Mouse (Mus musculus) cortical plate, adult 2 months (tissue): ENCODE measurements at regions not wholly inside any gene's neighbourhood (a gene's known extent, or its start where the extent isn't known, plus 50 kb on each side); places are given as distances from the start of the nearest gene placed in this dataset.

ENCODE experiments used
- H3K27ac ChIP-seq: fragments of 200-500 bp; 2 replicates; pipeline ENCODE4 v1.5.1; 2012; ENCODE audit warnings: low read length, control low read depth, inconsistent platforms; ENCODE audit not compliant: insufficient read depth
- H3K4me1 ChIP-seq: fragments of 200-500 bp; 2 replicates; pipeline ENCODE4 v1.6.1; 2011; ENCODE audit warnings: low read length; ENCODE audit not compliant: control insufficient read depth, insufficient read depth
- H3K4me3 ChIP-seq: fragments of 200-500 bp; 2 replicates; pipeline ENCODE4 v1.5.1; 2011; ENCODE audit warnings: mild to moderate bottlenecking, low read length, control low read depth; ENCODE audit not compliant: insufficient read depth
- CTCF ChIP-seq: fragments of 200-500 bp; IDR thresholded peaks from 2 replicates; pipeline ENCODE4 v1.5.1; 2011; ENCODE audit warnings: mild to moderate bottlenecking, control low read depth, low read length; ENCODE audit not compliant: insufficient read depth; ENCODE audit errors: extremely low read depth
- POLR2A ChIP-seq: fragments of 200-500 bp; IDR thresholded peaks from 2 replicates; pipeline ENCODE4 v1.6.1; 2011; ENCODE audit warnings: mild to moderate bottlenecking, low read length, control low read depth; ENCODE audit not compliant: insufficient read depth; ENCODE audit errors: extremely low read depth

GRCm38 (mm10) chr6:140152418-140153176, 111.3 kb upstream of the Plcz1 start:
- Histone ChIP-seq H3K4me3 (no peak overlapping the region), H3K4me1 (no peaks in the 10 kb centered on the region; the same call in 1 of the 2 replicates), H3K27ac (no peak overlapping the region)
- TF ChIP-seq POLR2A (no peak), CTCF (no peak)

GRCm38 (mm10) chr6:140148628-140149245, 107.5 kb upstream of the Plcz1 start:
- Histone ChIP-seq H3K4me1 (no peaks in the 10 kb centered on the region), H3K27ac (no peak overlapping the region), H3K4me3 (no peak overlapping the region)
- TF ChIP-seq POLR2A (no peak), CTCF (no peak)

GRCm38 (mm10) chr6:140148138-140148537, 106.9 kb upstream of the Plcz1 start:
- Histone ChIP-seq H3K4me1 (no peaks in the 10 kb centered on the region), H3K27ac (no peak overlapping the region), H3K4me3 (no peak overlapping the region)
- TF ChIP-seq POLR2A (no peak), CTCF (no peak)

GRCm38 (mm10) chr6:140147711-140148110, 106.5 kb upstream of the Plcz1 start:
- no peaks in the 10 kb centered on the region for H3K4me1 ChIP-seq
- TF ChIP-seq CTCF (no peak), POLR2A (no peak)
- H3K27ac ChIP-seq = no peak overlapping the region

GRCm38 (mm10) chr6:140133734-140134133, 92.5 kb upstream of the Plcz1 start:
- no peak overlapping the region for H3K4me3 ChIP-seq
- no peaks in the 10 kb centered on the region for H3K4me1 ChIP-seq
- H3K27ac ChIP-seq = no peak overlapping the region
- TF ChIP-seq CTCF (no peak), POLR2A (no peak)

More at GRCm38 (mm10) chr6:140147711-140148110, 106.5 kb upstream of the Plcz1 start:
- H3K4me3 ChIP-seq = no peak overlapping the region

GRCm38 (mm10) chr6:140126645-140127044, 85.4 kb upstream of the Plcz1 start:
- no peak overlapping the region for H3K27ac ChIP-seq
- no peak for TF ChIP-seq POLR2A
- H3K4me3 ChIP-seq = no peak overlapping the region
- no peaks in the 10 kb centered on the region for H3K4me1 ChIP-seq

- Histone ChIP-seq H3K4me1 (no peaks in the 10 kb centered on the region), H3K4me3 (no peak overlapping the region), H3K27ac (no peak overlapping the region)
- no peak for TF ChIP-seq POLR2A
- no peak for TF ChIP-seq CTCF
Measured at GRCm38 (mm10) chr6:140114024-140114423, 72.8 kb upstream of the Plcz1 start.

- Histone ChIP-seq H3K4me3 (no peak overlapping the region), H3K4me1 (no peaks in the 10 kb centered on the region), H3K27ac (no peak overlapping the region)
- TF ChIP-seq POLR2A (no peak), CTCF (no peak)
Measured at GRCm38 (mm10) chr6:140112054-140112453, 70.8 kb upstream of the Plcz1 start.

- TF ChIP-seq CTCF (no peak), POLR2A (no peak)
- H3K4me3 ChIP-seq = no peak overlapping the region
- H3K4me1 ChIP-seq = no peaks in the 10 kb centered on the region
- H3K27ac ChIP-seq = no peak overlapping the region
Measured at GRCm38 (mm10) chr6:140108083-140108482, 66.8 kb upstream of the Plcz1 start.

- Histone ChIP-seq H3K4me3 (no peak overlapping the region), H3K4me1 (no peaks in the 10 kb centered on the region), H3K27ac (no peak overlapping the region)
- TF ChIP-seq POLR2A (no peak), CTCF (no peak)
Measured at GRCm38 (mm10) chr6:140107628-140108027, 66.4 kb upstream of the Plcz1 start.
